Mouse (Mus musculus): Measurements from ENCODE around the gene Ctdsp1.

Ctdsp1 gene

DNA sequence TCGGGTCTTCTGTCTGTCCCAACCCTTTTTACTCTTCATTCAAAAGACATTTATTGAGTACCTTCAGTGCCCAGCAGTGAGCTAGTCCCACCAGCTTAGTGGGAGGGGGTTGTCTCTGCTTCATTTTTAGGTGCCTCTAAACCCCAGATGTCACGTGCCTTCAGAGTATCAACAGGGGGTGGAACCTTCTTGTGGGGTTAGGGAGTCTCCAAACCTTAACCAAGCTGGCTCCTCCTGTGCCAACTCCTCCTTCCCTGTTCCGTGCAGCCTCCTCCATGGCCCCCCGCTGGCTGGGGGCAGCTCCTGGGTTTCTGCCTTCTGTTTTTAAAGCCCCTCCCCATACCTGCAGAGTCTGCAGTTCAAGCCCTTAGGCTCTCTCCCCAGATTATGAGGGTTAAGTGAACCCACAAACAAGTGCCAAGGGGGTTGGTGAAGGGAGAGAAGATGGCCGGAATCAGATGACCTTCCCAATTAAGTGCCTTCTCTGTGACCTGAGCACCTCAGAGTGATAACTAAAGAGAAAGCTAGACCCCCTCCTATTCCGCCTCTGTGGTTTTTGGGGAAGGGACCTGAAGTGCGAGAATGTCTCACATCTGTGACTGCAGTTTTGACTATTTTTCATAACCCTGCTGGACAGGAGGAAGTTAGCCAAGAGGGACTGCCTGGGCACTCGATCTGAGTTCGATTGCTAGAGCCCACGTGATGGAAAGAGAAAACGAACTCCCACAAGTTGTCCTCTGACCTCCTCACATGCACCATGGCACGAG lies 5.3 kb downstream of the Ctdsp1 start:
- DNase-seq (ENCODE audit: low spot score in 2 of 2): peak in 1 of 2 experiments; percentile 39

DNA sequence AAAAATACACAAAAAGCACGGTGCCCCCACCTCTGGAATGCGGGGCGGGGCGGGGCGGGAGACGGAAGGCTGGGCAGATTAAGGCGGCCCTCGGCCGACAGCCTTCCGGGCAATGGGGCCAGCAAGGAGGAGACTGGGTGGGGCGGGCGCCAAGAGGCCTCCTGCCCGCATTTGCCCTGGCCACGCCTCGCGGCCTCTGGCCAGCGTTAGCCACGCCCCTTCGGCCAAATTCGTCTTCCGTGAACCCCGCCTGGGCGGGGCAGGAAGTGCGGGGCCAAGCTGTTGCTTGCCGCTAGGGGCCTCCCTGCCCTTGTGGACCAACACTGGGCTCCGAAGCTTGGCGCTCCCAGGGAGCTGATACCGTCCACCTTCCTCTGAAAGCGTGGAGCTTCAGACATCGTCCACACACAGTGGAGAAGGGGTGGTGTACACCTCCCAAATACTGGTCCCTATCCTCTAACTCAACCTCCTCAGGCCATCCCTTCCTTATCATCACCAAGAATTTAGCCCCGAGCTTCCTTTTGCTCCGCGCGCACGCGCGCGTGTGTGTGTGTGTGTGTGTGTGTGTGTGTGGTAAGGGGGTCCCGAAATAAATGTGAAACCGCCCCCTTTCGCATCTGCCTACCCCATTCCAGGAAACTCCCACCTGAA lies 6.1 kb downstream of the Ctdsp1 start:
- peak; percentile 98 for DNase-seq (ENCODE audit: low spot score in 2 of 2)

DNA sequence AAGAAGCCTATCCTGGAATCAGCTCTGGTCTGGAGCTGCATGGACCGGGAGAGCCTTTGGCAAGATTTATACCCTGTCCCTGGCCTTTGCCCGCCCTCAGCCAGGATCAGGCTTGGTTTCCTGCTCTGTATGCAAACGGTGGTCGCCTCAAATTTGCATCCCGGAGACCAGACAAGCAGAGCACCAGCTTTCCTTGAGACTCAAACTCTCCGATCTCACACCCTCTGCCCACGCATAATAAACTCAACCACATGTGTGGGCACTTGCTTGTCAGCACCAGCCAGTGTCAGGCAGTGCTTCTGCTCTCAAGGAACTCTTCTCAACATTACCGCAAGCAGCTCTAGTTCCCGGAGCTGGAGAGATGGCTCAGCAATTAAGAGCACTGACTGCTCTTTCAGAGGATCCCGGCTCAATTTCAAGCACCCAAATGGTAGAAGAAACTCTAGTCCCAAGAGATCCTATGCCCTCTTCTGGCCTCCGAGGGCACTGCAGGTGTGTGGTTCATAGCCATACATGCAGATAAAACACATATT lies 6.7 kb downstream of the Ctdsp1 start:
- peak; percentile 72 to 83 for DNase-seq (ENCODE audit: low spot score in 2 of 2)

DNA sequence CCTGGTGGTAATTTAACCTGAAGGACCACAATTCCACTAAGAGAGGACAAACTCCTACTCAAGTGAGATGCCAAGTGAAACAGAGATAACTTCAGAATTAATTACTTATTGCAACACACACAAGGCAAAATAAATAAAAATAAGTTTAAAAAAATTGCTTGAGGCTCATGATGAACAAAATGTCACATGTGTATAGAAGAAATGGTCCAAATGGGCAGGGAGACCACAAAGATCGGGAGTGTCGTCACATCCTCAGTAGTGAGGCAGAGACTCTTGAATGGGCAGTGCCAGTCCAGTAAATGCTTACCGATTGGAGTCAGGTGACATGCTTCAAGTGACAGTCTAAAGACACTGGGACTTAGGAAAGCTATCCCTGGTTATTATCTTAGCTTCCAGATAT lies 9.2 kb downstream of the Ctdsp1 start:
- DNase-seq (ENCODE audit: low spot score in 2 of 2): no peak

DNA sequence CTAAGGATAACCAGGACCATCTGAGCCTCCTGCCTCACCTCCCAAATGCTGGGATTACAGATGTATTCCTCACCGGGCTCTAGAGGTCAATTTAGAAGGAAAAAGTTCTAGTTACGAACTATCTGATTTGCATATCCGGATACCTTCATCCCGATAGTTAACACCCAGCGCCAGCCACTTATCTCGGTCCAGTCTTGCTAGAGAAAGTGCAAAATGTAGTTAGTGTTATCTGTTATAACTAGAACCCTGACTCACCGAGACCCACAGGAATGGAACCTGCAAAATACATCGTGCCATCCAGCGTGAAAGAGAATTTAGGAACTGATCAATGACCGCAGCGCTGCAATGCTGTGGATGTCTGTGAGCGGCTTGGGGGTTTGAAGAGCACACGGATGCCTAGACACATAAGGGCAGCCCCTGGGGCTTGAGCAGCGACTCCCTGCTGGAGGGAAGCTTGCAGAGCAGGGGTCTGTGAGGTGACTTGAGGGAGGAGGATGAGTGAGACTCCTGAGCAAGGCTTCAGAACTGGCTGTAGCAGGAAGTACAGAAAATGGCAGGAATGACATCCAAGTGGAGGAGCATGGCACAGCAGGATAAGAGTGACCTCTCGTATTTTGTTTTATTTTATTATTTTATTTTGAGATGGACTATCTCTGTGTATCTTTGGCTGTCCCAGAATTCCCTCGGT lies 9.8 kb downstream of the Ctdsp1 start:
- DNase-seq (ENCODE audit: low spot score in 2 of 2): no peak

DNA sequence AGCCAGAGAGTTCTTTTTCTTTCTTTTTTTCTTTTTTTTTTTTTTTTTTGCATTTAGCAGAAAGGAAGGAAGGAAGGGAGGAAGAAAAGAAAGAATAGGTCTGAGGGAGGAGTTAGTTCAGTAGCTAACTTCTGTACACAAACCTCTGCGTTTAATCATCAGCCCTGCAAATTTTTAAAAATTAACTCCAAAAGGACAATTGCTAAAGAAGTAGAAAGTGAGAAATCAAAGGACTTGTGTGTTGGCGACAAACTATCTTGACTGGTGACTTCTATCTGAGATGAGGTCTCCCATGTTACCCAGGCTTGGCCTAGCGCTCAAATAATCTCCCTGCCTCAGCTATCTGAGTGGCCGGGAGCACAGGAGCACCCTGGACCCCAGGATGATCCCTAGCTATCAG lies 12.9 kb downstream of the Ctdsp1 start:
- DNase-seq (ENCODE audit: low spot score in 2 of 2): no peak

DNA sequence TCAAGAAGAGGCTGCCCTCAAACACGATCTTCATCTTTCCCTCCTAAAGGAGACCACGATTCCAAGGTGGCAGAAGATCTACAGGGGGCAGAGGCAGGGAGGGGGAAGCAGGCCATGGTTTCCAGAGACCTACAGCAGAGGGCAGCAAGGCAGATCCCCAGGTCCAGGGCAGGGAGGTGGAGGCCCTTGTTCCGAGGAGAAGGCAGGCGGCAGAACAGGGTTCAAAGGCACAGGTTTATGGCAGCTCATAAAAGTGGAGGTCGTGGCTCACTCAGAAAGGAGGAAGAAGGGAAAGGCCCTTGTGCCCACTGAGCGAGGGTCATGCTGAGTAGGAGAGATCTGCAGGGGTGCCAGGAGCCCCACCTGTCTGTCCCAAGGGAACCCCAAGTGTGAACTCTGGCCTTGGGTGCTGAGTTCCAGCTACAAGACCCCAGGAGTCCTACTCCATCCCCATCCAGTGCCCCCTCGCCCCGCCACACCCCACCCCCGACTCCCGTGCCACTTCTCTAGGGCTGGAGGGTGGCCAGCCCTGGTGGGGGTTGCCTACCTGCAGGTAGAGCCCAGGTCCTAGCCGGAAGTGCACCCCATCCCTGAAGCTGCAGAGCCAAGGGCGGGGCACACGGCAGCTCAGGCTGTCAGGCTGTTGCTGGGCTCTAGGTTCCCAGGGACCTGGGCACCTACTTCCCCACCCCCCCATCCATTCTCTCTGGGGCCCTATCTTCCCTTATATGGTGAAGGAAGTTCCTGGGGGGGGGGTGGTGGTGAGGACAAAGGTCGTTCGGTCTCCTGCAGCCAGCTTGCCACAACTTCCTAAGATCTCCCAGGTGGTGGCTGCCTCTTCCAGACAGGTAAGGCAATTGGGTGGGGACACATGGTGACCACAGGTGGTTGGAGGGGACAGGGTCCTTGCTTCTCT lies 17.5 kb downstream of the Ctdsp1 start, which contains the start of gene Vil1:
Vil1 (plus strand) TSS at position 788 of the 916 bp plus-strand sequence.
- no peak for DNase-seq (ENCODE audit: low spot score in 2 of 2)

DNA sequence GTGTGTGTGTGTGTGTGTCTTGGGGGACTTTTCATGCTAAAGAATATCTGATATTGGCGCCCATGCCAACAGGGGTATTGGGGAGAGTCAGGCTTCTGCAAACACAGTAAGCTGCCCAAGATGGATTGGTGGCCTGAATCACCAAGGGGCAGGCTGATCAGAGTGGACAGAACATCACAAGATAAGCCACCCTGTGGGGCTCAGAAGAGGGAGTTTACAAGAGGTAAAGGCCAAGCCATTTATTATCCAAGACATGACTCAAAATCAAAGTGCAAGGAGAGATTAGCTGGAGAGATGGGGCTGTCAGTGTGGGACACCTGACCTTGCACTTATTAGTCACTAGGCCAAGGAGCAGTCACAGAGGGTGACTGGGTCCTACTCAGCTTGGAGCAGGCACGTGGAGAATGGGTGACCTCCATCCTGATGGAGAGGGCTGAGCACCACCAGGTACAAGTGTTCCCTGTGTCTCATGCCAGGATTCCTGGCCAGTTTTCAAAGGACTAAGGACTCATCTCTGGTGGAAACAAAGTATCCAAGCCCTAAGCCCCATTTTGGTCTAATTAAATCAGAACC lies 20.5 kb downstream of the Ctdsp1 start:
- DNase-seq (ENCODE audit: low spot score in 2 of 2): no peak

DNA sequence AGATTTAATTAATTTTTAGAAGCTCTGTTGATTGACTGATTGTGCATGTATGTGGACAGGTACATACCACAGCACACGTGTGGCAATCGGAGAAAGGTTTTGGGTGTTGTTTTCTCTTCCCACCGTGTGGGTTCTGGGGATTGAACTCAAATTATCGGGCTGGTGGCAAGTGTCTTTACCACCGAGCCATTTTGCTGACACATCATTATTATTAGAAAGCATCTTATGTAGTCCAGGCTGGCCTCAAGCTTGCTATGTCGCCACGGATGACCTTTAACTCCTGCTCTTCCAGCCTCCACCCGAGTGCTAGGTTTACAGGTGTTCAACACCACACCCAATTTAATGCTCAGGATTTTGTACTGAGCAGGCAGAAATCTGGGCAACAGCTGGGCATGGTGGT lies 21.4 kb downstream of the Ctdsp1 start:
- DNase-seq (ENCODE audit: low spot score in 2 of 2): no peak

DNA sequence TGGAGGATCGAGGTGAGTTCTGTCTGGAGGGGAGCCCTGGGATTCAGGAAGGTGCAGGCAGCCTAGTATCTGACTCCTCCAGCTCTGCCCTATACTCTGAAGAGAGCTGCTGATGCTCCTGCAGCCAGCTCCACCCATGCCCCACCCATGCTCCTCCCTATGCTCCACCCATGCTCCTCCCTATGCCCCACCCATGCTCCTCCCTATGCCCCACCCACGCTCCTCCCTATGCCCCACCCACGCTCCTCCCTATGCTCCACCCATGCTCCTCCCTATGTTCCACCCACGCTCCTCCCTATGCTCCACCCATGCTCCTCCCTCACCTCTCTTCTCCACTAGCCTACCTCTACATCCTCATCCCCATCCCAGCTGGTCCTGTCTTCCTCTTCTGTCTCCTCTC lies 23.8 kb downstream of the Ctdsp1 start:
- DNase-seq (ENCODE audit: low spot score in 2 of 2): no peak

DNA sequence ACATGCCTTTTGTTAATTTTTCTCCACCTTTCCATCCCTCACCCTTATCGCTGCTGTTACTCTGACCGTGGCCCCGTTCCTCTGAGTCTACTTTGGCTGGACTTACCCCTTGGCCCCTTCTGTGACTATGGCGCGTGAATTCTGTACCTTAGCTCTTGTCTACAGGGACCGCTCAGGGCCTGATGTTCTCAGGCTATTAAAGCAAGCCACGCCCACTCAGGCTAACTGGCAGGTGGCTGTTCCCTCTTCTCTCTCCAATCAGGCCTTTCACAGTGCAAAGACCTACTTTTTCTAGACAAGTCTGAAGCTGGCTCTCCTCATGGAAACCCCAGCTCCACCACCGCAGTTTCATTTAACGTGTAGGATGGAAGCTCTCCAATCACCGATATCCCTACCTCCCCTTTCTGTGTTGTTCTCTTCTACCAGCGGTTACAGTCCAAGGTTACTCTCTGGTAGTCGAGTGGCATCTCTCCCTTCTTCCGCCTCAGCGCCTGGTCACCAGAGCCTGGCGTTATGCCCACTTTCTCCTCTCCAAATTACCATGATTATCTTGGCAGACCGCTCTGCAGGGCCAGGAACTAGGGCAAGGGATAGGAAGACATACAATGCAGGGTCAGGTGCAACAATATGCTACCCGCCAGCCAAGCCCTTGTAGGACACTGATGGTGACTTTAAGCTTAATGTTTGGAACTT lies 27.6 kb downstream of the Ctdsp1 start:
- no peak for DNase-seq (ENCODE audit: low spot score in 2 of 2)

DNA sequence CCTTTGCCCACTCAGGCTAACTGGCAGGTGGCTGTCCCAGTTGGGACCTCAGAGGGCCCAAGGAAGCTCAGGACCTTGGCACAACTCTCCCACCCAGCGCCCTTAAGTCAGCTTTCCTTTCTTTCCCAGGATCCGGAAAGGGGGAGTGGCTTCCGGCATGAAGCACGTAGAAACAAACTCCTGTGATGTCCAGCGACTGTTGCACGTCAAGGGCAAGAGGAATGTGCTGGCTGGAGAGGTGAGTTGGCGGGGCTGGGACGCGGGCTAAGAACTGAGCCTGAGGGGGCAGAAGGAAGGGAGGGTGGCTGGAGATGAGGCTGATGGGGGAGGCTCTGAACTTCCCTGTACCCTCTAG lies 28.1 kb downstream of the Ctdsp1 start:
- no peak for DNase-seq (ENCODE audit: low spot score in 2 of 2)

DNA sequence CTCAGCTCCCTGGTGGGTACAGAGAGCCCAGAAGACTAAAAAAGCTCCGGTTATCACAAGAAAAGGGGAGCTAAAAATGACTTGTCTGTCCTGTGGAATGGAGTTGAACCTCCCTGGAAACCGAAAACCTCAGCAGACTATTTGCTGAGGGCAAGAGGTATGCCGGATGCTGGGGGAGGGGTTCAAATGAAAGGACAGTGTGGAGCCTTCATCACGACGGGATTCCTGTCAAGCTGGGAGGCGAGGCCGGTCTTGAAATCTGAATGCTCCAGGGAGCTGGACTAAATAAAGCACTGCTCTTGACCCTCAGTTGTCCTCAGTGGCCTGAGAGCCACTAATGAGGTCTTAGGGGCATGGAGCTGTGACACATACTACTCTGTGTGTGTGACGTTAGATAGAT lies 31.8 kb downstream of the Ctdsp1 start:
- no peak for DNase-seq (ENCODE audit: low spot score in 2 of 2)

DNA sequence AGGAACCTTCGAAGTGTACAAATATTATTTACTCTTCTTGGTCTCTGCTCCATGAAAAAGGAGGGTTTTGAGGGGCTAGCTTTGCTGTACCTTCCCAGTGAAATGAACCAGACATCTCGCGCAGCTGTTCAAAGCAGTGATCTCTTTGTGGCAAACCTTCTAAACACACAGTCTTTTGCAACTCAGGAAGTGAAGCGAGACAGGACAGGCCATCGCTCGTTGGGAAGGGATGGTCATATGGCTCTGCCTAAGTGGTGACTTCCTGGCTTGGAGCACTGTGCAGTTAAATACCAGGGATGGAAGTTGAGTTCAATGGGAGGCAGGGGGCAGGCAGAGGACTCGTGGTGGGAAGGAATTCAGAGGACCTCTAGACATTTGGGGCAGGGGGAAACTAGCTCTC lies 34.5 kb downstream of the Ctdsp1 start:
- DNase-seq (ENCODE audit: low spot score in 2 of 2): no peak

DNA sequence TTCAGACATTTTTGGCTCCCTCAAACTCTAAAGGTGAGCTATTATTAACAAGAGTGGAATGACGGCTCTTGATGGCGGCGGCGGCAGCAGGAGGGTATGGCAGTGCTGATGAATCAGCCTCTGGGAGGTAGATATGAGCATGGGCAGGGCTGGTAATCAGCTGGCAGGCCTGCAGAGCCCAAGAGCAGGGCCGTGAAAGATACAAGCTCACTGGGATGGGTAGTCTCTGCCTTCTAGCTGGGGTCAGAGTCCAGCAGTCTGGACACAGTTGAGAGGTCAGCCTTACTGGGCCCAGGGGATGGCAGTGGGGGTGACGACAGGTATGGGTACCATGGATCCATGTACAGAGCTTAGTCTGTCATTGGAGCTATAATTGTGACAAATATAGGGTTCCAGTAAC lies 41.9 kb downstream of the Ctdsp1 start:
- DNase-seq (ENCODE audit: low spot score in 2 of 2): no peak

DNA sequence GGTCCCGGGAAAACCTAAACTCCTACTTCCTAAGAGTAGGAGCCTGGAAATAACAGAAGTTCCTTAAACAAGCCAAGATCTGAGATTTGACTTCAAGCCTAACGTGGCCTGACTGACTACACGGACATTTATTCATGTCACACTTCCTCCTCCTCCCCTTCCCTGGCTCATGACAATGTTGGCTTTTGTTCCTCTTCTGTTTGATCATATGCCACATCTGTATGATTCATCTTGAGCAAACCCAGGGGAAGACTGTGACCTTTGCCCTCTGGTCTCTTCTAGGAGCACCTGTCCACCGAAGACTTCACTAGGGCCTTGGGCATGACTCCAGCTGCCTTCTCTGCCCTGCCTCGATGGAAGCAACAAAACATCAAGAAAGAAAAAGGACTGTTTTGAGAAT lies 43.3 kb downstream of the Ctdsp1 start:
- no peak for DNase-seq (ENCODE audit: low spot score in 2 of 2)

DNA sequence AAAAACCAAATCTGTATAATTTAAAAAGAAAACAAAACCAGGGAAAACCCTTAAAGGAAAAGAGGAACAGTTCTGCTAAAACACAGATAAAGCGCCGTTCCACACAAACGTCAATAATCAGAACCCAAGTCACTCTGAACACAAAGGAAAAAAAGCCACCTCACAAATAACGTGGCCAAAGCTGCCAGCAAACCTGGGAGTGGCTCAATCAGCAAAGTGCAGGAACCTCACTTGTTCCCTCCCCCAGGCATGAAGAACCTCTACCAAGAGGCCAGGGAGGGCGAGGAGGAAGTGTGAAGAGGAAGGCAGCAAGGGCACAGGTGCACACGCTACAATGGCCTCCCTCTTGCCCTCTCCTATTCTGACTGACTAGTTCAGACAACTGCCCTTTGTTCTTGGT lies 44.3 kb downstream of the Ctdsp1 start:
- DNase-seq (ENCODE audit: low spot score in 2 of 2): peak; percentile 51

DNA sequence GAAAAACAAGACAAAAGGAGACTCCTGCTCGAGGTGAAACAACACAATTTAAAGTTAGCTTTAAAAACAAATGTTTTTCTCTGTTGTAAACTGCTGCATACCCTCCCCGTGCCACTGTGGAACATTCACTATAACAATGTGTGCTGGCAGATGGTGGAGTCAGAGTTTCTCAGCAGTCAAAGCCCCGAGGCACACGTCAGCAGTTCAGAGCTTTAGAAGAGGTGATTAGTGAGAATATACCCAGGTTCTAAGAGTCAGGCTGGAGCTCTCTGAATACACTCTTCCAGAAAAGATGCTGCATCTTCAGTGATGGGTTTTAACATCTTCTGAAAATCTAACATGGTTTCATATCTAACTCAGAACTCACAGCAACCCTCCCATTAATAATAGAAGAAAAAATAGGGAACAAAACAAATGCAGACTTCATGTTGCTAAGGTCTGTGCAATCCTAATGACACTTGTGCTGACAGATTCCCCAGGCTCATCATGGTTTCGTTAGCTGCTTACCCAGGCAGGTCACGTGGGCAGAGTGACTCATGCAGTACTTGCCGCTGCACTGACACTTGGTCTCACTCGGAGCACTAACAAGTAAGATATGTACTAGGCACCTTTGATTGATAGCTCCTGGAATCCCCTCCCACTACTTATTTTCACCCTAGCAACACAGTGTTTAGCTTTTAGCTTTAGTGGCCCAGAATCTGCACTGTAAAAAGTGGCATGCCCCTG lies 46.6 kb downstream of the Ctdsp1 start:
- no peak for DNase-seq (ENCODE audit: low spot score in 2 of 2)

DNA sequence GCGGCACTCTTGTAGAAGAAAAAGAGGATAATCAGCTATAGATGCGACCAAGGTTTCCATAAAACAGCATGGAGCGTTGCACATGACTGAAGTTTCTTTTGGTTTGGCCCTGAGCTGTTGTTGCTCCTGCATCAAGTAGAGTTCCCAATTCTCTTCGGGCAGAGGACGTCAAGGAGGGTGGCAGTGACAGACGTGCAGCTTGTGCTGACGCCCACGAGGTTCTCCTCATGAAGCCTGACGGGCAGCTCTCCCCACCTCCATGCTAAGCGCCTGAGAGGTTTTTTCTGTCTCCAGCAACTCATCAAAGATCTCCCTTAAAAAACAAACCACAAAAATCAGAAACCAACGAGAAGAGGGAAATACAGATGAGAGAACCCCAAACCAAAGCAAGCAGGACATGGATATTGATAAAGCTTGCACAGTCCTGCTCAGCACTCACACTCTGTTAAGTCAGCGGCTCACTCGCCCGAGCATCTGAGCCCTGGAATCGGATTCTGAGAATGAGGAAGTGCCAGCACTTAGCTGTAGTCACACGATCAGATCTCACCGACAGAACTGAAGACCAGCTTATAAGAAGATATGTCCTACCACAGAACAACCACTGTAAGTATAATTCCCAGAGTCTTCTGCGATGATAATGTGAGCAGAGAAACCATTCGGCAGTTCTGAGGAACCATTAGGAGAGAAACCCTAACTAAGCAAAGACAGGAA lies 48.0 kb downstream of the Ctdsp1 start:
- no peak for DNase-seq (ENCODE audit: low spot score in 2 of 2)

Data from spleen, postnatal 36 days (tissue).